Mouse (Mus musculus): Measurements from ENCODE around the gene Slc2a5. TPM values are rescaled to one million over a fixed set of nuclear protein-coding genes. Genes with fewer than 3 reads are reported as not detected.

Slc2a5 gene
- polyA plus RNA-seq, 1 experiment from 2014 or later: 0.50 TPM

- Histone ChIP-seq H3K4me3 (ENCODE audit: low read length) (no peak overlapping the region), H3K27me3 (ENCODE audit: control insufficient read depth, insufficient read depth, low read depth, low read length) (no peaks in the 10 kb centered on the region), H3K27ac (ENCODE audit: low read length) (no peak overlapping the region), H3K4me2 (ENCODE audit: low read depth, low read length) (0 out of 2 replicates have a peak overlapping the region, but pooled peaks have one; percentile 16), H3K36me3 (ENCODE audit: control insufficient read depth, insufficient read depth, low read length) (no peaks in the 10 kb centered on the region), H3K9me3 (ENCODE audit: control insufficient read depth, low read length) (no peaks in the 10 kb centered on the region), H3K4me1 (replicated peaks; ENCODE audit: control insufficient read depth, insufficient read depth, low read length) (no peaks in the 10 kb centered on the region), H3K9ac (ENCODE audit: low read length) (no peak overlapping the region)
- peak; percentile 49; the same call in 1 of the 2 replicates for ATAC-seq (ENCODE audit: low read depth)
- 8% methylated on average over 15 of the region's 15 CpGs for WGBS
These were observed 6.2 kb upstream of the Slc2a5 start for GRCm38 (mm10) chr4:150112867-150113266.

- H3K27ac ChIP-seq (ENCODE audit: low read length): no peak overlapping the region
- H3K36me3 ChIP-seq (ENCODE audit: control insufficient read depth, insufficient read depth, low read length): no peaks in the 10 kb centered on the region
- 87% methylated on average over 26 of the region's 26 CpGs for WGBS
- H3K4me1 ChIP-seq (replicated peaks; ENCODE audit: control insufficient read depth, insufficient read depth, low read length): peaks cover 4% of the 10 kb centered on the region
- H3K27me3 ChIP-seq (ENCODE audit: control insufficient read depth, insufficient read depth, low read depth, low read length): no peaks in the 10 kb centered on the region
- no peak for ATAC-seq (ENCODE audit: low read depth)
- no peak overlapping the region for H3K4me2 ChIP-seq (ENCODE audit: low read depth, low read length)
- no peaks in the 10 kb centered on the region for H3K9me3 ChIP-seq (ENCODE audit: control insufficient read depth, low read length)
- H3K9ac ChIP-seq (ENCODE audit: low read length): no peak overlapping the region
- H3K4me3 ChIP-seq (ENCODE audit: low read length): no peak overlapping the region
These were observed 4.5 kb upstream of the Slc2a5 start for GRCm38 (mm10) chr4:150114505-150115061.

GRCm38 (mm10) chr4:150117311-150117710 lies 1.8 kb upstream of the Slc2a5 start:
- Histone ChIP-seq H3K9me3 (ENCODE audit: control insufficient read depth, low read length) (no peaks in the 10 kb centered on the region), H3K4me2 (ENCODE audit: low read depth, low read length) (no peak overlapping the region), H3K27me3 (ENCODE audit: control insufficient read depth, insufficient read depth, low read depth, low read length) (no peaks in the 10 kb centered on the region), H3K27ac (ENCODE audit: low read length) (no peak overlapping the region), H3K4me3 (ENCODE audit: low read length) (no peak overlapping the region), H3K36me3 (ENCODE audit: control insufficient read depth, insufficient read depth, low read length) (no peaks in the 10 kb centered on the region), H3K9ac (ENCODE audit: low read length) (no peak overlapping the region), H3K4me1 (replicated peaks; ENCODE audit: control insufficient read depth, insufficient read depth, low read length) (peaks cover 14% of the 10 kb centered on the region)
- ATAC-seq (ENCODE audit: low read depth): no peak
- 39% methylated on average over 5 of the region's 5 CpGs for WGBS

GRCm38 (mm10) chr4:150118163-150118562 lies 920 bp upstream of the Slc2a5 start:
- WGBS: 64% methylated on average over 6 of the region's 6 CpGs
- no peak overlapping the region for H3K4me2 ChIP-seq (ENCODE audit: low read depth, low read length)
- peaks cover 14% of the 10 kb centered on the region for H3K4me1 ChIP-seq (replicated peaks; ENCODE audit: control insufficient read depth, insufficient read depth, low read length)
- H3K36me3 ChIP-seq (ENCODE audit: control insufficient read depth, insufficient read depth, low read length): no peaks in the 10 kb centered on the region
- H3K9ac ChIP-seq (ENCODE audit: low read length): no peak overlapping the region
- H3K27ac ChIP-seq (ENCODE audit: low read length): no peak overlapping the region
- no peaks in the 10 kb centered on the region for H3K9me3 ChIP-seq (ENCODE audit: control insufficient read depth, low read length)
- no peak for ATAC-seq (ENCODE audit: low read depth)
- H3K27me3 ChIP-seq (ENCODE audit: control insufficient read depth, insufficient read depth, low read depth, low read length): no peaks in the 10 kb centered on the region
- H3K4me3 ChIP-seq (ENCODE audit: low read length): no peak overlapping the region

- H3K36me3 ChIP-seq (ENCODE audit: control insufficient read depth, insufficient read depth, low read length): no peaks in the 10 kb centered on the region
- no peak overlapping the region for H3K27ac ChIP-seq (ENCODE audit: low read length)
- H3K4me2 ChIP-seq (ENCODE audit: low read depth, low read length): peak overlapping the region; percentile 42
- WGBS: 33% methylated on average over 14 of the region's 14 CpGs
- no peaks in the 10 kb centered on the region for H3K9me3 ChIP-seq (ENCODE audit: control insufficient read depth, low read length)
- H3K4me1 ChIP-seq (replicated peaks; ENCODE audit: control insufficient read depth, insufficient read depth, low read length): peaks cover 14% of the 10 kb centered on the region
- ATAC-seq (ENCODE audit: low read depth): no peak
- H3K9ac ChIP-seq (ENCODE audit: low read length): no peak overlapping the region; the same call in 1 of the 2 replicates
- peak overlapping the region; percentile 7; the same call in 1 of the 2 replicates for H3K4me3 ChIP-seq (ENCODE audit: low read length)
- no peaks in the 10 kb centered on the region for H3K27me3 ChIP-seq (ENCODE audit: control insufficient read depth, insufficient read depth, low read depth, low read length)
These were observed 557 bp downstream of the Slc2a5 start for GRCm38 (mm10) chr4:150119640-150120039.

GRCm38 (mm10) chr4:150120173-150120833 lies 1.2 kb downstream of the Slc2a5 start:
- 0 out of 2 replicates have a peak overlapping the region, but pooled peaks have one; percentile 4 for H3K4me2 ChIP-seq (ENCODE audit: low read depth, low read length)
- no peaks in the 10 kb centered on the region for H3K27me3 ChIP-seq (ENCODE audit: control insufficient read depth, insufficient read depth, low read depth, low read length)
- peak; percentile 64 for ATAC-seq (ENCODE audit: low read depth)
- H3K4me3 ChIP-seq (ENCODE audit: low read length): no peak overlapping the region
- no peak overlapping the region for H3K27ac ChIP-seq (ENCODE audit: low read length)
- no peak overlapping the region for H3K9ac ChIP-seq (ENCODE audit: low read length)
- WGBS: 25% methylated on average over 15 of the region's 15 CpGs
- no peaks in the 10 kb centered on the region for H3K36me3 ChIP-seq (ENCODE audit: control insufficient read depth, insufficient read depth, low read length)
- H3K4me1 ChIP-seq (replicated peaks; ENCODE audit: control insufficient read depth, insufficient read depth, low read length): peaks cover 14% of the 10 kb centered on the region
- no peaks in the 10 kb centered on the region for H3K9me3 ChIP-seq (ENCODE audit: control insufficient read depth, low read length)

- Histone ChIP-seq H3K9me3 (ENCODE audit: control insufficient read depth, low read length) (no peaks in the 10 kb centered on the region), H3K27ac (ENCODE audit: low read length) (no peak overlapping the region), H3K36me3 (ENCODE audit: control insufficient read depth, insufficient read depth, low read length) (no peaks in the 10 kb centered on the region), H3K9ac (ENCODE audit: low read length) (no peak overlapping the region), H3K4me1 (replicated peaks; ENCODE audit: control insufficient read depth, insufficient read depth, low read length) (peaks cover 14% of the 10 kb centered on the region), H3K4me2 (ENCODE audit: low read depth, low read length) (no peak overlapping the region), H3K27me3 (ENCODE audit: control insufficient read depth, insufficient read depth, low read depth, low read length) (no peaks in the 10 kb centered on the region), H3K4me3 (ENCODE audit: low read length) (no peak overlapping the region)
- no peak for ATAC-seq (ENCODE audit: low read depth)
- 69% methylated on average over 8 of the region's 8 CpGs for WGBS
These were observed 2.3 kb downstream of the Slc2a5 start for GRCm38 (mm10) chr4:150121430-150121829.

GRCm38 (mm10) chr4:150122476-150122875 lies 3.4 kb downstream of the Slc2a5 start:
- no peaks in the 10 kb centered on the region for H3K27me3 ChIP-seq (ENCODE audit: control insufficient read depth, insufficient read depth, low read depth, low read length)
- WGBS: 28% methylated on average over 3 of the region's 3 CpGs
- no peak for ATAC-seq (ENCODE audit: low read depth)

GRCm38 (mm10) chr4:150126373-150126772 lies 7.3 kb downstream of the Slc2a5 start:
- Histone ChIP-seq H3K27me3 (ENCODE audit: control insufficient read depth, insufficient read depth, low read depth, low read length) (no peaks in the 10 kb centered on the region), H3K4me1 (replicated peaks; ENCODE audit: control insufficient read depth, insufficient read depth, low read length) (no peaks in the 10 kb centered on the region), H3K4me2 (ENCODE audit: low read depth, low read length) (no peak overlapping the region), H3K9me3 (ENCODE audit: control insufficient read depth, low read length) (no peaks in the 10 kb centered on the region), H3K9ac (ENCODE audit: low read length) (no peak overlapping the region), H3K4me3 (ENCODE audit: low read length) (no peak overlapping the region), H3K27ac (ENCODE audit: low read length) (no peak overlapping the region), H3K36me3 (ENCODE audit: control insufficient read depth, insufficient read depth, low read length) (no peaks in the 10 kb centered on the region)
- WGBS: 90% methylated on average over 5 of the region's 5 CpGs
- ATAC-seq (ENCODE audit: low read depth): no peak

More at GRCm38 (mm10) chr4:150122476-150122875, 3.4 kb downstream of the Slc2a5 start:
- Histone ChIP-seq H3K36me3 (ENCODE audit: control insufficient read depth, insufficient read depth, low read length) (no peaks in the 10 kb centered on the region), H3K4me3 (ENCODE audit: low read length) (no peak overlapping the region), H3K27ac (ENCODE audit: low read length) (no peak overlapping the region), H3K9me3 (ENCODE audit: control insufficient read depth, low read length) (no peaks in the 10 kb centered on the region), H3K4me2 (ENCODE audit: low read depth, low read length) (no peak overlapping the region), H3K4me1 (replicated peaks; ENCODE audit: control insufficient read depth, insufficient read depth, low read length) (peaks cover 14% of the 10 kb centered on the region), H3K9ac (ENCODE audit: low read length) (no peak overlapping the region)
